Mouse (Mus musculus) heart, postnatal 36 days (tissue): Measurements from ENCODE around the gene Actg2. TPM values are rescaled to one million over a fixed set of nuclear protein-coding genes. Genes with fewer than 3 reads are reported as not detected.

Source experiments
- DNase-seq, 2 experiments: peaks; one replicate each; pipeline ENCODE4 v3.0.0; 2021 to 2022
- intact Hi-C: fragments of 180-260 bp; cut with DNase I; formaldehyde crosslinking; loops from one replicate; pipeline ENCODE4 v1.15.1; 2025
- total RNA-seq, 2 experiments: library from RNA; stranded (reverse); gene quantifications; 2 replicates each; pipeline ENCODE4 v1.2.3; 2021

Actg2 gene
- total RNA-seq, 2 experiments from 2014 or later = 1.5 to 2.4 TPM

DNA sequence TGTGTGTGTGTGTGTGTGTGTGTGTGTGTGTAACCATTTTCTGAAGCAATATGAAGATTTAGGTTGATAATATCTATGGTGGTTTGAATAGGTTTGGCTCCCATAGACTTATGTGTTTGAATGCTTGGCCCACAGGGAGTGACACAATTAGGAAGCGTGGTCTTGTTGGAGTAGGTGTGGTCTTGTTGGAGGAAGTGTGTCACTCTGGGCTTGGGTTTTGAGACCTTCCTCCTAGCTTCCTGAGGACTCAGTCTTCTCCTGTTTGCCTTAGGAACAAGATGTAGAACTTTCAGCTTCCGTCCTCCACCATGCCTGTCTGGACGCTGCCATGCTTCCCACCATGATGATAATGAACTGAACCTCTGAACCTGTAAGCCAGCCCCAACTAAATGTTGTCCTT is 17.4 kb downstream of the Actg2 start:
- intact Hi-C loops = no loop called here
- DNase-seq = no peak

DNA sequence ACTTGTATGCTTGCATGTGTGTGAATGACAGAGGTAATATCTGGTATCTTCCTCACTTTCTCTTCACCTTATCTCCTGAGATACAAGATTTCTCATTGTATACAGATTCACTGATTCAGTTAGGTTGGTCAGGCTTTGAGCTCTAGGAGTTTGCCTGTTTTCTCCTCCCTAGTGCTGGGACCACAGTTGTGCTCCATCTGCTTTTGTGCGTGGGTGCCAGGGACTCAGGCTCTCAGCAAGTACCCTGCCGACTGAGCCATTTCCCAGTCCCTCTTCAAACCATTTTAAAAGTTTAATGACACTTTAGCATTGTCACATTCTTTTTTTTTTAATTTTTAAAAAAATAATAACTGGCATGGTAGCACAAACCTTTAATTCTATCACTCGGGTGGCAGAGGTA is 20.9 kb downstream of the Actg2 start:
- intact Hi-C loops = no loop called here

DNA sequence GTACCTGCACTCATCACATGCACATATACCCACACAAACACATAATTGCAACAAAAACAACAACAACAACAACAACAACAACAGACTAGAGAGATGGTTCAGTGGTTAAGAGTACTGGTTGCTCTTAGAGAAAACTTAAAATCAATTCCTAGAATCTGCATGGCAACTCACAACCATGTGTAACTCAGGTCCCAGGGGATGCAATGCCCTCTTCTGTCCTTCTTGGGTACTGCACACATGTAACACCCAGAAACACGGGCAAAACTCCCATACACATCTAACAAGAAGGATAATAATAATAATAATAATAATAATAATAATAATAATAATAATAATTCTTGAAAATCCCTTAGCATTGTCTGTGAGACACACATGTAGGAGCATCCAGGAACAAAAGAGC is 23.6 kb downstream of the Actg2 start:
- intact Hi-C loops = loop anchor here (1.0 kb wide), 1 partner anchor 156 kb away; no protein-coding TSS in a partner anchor
- DNase-seq = peak; percentile 61 to 78

More for the DNA sequence above, 20.9 kb downstream of the Actg2 start:
- DNase-seq = no peak

DNA sequence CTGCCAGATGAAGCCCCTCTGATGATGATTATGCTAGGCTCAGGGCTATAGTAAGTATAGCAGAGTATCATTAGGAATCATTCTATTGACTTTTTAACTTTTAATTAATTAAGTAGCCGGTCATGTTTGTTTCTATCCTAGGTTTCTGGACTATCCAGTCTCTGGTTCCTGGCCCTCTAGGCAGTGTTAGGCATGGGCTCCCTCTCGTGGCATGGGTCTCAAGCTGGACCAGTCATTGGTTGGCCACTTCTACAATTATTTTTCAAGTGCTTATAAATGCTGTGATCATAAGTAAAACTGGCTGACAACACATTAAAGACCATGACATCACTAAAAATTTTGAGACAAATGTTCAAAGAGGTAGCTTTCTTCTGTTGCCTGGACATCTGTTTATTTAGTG is 25.9 kb downstream of the Actg2 start:
- intact Hi-C loops = no loop called here
- DNase-seq = no peak

DNA sequence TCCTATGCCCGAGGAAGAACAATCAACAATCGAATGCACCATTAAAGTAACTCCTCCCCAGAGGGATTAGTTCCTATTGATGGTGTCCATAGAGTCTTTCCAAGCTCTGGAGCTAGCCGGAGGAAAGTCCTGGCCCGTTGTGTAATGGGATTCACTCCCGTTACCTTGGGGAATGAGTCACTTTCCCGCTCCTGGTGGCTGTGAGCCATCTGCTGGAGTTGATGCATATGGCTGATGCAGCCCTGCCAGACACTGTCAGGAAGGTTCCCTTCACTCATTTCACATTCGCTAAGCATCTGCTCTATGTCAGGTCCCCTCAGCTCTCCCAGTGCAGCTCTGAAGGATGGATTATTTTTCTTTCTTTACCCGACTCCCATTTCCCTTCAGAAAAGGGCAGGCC is 26.6 kb downstream of the Actg2 start:
- intact Hi-C loops = loop anchor here (1.0 kb wide), 1 partner anchor 52 kb away; no protein-coding TSS in a partner anchor

DNA sequence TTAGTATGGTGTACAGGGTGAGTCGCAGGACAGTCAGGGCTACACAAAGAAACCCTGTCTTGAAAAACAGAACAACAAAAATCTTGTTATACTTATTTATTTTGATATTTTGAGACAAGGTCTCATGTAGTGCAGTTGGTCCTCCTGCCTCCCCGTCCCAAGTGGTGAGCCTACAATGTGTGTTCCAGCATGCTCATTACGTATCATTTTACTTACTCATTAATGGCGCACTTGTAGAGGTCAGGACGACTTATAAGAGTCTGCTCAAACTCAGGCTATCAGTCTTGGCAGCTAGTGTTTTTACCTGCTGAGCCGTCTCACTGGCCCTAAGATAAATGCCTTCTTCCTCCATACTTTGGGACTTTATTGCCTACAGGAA is 28.9 kb downstream of the Actg2 start:
- DNase-seq = no peak
- intact Hi-C loops = loop anchor here (2.0 kb wide), 1 partner anchor 66 kb away; no protein-coding TSS in a partner anchor

More for the DNA sequence above, 26.6 kb downstream of the Actg2 start:
- no peak for DNase-seq

DNA sequence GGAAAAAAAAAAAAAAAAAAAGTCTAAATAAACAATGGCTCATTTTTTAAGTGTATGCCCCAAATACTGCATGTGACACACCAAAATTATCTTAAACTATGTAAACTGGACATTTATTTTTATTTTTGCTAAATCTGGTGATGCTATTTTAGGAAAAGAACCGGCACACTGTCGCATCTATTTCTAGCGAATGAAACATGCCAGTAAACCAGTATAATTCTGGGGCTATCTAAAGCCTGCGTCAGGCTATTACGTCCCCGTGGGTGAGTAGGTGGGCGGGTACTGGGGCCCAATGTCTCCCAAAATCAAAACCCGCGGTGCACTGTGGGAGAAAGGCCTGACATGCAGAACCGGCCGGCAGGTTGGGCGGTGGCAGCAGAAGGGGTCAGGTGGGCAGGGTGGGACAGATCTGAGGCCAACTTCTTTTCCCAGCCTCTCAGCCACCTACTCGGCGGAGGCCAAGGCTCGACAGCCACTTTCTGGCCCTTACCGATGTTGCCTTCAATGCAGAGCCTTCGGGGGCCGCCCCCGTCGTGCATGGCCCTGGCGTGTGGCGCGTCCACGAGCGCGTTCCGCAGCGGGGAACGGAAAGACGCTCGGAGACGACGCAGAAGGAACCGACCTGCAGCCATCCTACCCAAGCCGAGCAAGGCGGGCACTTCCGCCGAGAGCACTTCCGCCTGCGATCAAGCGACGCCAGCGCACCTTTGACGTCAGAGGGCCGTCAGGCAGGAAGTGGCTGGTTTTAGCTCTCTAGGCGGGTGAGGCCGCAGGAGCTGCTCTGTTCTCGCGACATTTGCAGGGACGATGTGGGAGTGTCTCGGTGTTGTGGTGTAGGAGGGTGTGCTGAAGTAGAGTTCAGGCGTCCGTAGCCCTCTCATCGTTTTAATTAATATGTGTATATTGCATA is 29.6 kb downstream of the Actg2 start, which contains the start of gene Dguok:
Gene Dguok, minus strand, starts transcription at position 712 of the 910 bp plus-strand sequence.
- peak; percentile 95 for DNase-seq
- intact Hi-C loops = loop anchor here (2.0 kb wide), 1 partner anchor 66 kb away; no protein-coding TSS in a partner anchor

DNA sequence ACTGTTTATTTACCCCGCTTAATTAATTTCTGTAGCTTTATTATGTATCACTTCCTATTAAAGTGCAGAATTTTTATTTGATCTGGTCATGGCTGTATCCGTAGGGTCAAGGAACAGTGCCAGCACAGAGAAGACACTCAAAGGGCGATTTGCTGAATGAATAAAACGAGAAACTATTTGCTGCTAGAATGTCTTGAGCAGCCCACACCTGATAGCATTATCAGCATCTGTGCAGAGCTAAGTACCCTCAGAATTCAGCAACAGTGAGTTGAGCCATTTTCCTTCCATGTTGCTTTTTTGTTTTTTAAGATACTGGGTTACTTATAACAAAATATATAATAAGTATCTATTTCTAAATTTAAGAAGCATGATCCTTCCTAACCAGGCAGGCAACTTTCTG is 30.5 kb downstream of the Actg2 start:
- DNase-seq = no peak
- intact Hi-C loops = no loop called here

DNA sequence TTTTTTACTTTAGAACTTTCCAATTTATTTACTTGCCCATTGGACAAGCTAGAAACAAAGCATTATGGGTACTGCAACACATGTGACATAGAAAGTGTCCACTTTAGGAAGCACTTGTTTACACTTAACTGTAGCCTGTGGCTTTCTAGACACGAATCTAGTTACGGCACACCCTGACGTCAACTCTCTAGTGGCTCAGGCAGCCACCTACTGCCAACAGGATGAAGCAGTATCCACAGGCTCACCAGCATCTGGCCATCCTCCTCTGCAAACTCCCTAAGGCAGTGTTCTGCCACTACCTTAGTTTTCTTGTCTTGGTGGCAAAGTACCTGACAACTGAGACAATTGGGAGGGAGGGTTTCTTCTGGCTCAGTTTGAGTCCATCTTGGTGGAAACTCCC is 32.7 kb downstream of the Actg2 start:
- intact Hi-C loops = no loop called here
- no peak for DNase-seq

DNA sequence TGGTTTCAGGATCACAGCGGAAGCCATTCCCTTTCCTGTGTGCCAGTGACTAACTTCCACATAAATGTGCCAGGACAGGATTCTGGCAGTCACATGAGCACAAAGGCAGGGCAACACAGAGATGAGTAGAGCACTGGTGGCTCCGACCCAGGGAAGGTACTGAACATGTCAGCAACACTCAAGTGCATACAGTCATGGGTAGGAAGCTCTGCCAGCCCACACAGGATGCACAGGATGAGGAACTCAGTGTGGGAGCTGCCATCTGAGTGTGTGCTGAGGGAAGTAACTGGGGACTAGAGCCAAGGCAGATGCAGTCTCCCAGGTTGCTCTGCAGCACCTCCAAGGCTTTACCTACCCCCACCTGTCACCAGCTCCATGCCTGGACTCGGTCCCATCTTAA is 33.4 kb downstream of the Actg2 start:
- peak in 1 of 2 experiments; percentile 45 for DNase-seq

DNA sequence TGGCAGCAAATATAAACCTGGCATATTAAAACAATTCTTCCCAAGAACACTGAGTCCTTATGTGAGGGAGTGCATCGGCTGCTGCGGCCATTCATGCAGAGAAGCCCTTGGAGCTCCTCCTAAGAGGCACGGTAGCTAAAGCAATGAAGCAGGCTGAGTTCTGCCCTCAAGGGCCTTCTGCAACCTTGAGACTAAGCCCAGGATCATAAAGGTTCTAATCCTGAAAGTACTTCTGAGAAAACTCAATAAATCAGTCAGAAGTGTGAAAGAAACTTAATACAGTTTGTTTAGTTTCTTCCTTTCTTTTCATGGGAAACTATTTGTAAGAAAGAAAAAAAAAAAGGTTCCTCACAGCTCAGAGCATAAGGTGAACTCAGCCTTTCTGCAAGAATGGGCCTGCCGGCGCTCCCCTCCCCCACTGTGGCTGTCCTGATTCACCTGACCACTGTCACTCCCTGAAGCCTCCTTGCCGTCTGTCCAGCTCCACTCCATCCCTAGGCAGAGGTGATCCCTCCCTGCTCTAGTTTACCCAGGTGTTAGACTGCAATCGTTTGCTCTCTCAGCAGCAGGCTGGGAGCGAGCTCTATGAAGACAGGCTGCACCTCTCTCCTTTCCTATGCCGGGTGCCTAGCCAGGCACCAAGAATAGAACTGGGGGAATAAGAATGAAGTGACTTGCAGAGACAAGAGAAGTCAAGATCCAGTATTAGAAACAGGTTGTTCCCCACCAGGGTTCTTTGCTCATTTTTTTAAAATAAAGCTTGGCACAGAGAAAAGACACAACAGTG is 34.3 kb downstream of the Actg2 start:
- intact Hi-C loops = no loop called here
- DNase-seq = no peak

More for the DNA sequence above, 33.4 kb downstream of the Actg2 start:
- intact Hi-C loops = no loop called here

DNA sequence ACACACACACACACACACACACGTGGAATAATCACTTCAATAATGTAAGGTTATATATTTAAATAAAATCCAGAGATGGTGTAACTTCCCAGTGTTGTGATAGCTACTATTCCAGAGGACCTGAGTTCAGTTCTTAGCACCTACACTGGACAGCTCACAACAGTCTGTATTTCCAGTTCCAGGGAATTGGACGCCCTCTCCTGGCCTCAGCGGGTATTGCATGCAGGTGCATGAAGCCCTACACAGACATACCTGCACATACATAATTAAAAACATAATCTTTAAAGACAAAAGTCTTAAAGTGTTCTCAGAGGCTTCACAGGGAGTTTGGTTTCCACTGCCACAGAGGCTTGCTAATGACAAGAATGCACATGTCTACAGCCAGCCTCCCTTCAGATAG is 35.6 kb downstream of the Actg2 start:
- DNase-seq = no peak
- intact Hi-C loops = no loop called here

DNA sequence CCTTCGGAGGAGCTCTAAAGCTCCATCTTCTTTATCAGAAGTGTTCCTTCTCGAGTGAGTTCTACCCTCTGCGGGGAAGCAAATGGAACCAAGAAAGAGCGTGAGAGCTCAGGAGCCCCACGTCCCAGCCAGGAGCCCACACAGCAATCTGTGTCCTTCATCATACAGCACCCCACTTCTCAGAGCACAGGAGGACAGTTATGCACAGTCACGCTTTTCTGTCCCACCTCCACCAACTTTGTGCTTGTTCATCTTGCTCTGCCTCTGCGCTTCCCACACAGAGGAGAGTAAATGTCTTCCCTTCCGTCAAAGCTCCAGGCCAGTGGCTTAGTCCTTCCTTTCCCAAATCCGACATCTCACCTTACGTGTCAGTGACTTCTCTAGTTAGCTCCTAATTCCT is 37.0 kb downstream of the Actg2 start:
- intact Hi-C loops = no loop called here
- no peak for DNase-seq

DNA sequence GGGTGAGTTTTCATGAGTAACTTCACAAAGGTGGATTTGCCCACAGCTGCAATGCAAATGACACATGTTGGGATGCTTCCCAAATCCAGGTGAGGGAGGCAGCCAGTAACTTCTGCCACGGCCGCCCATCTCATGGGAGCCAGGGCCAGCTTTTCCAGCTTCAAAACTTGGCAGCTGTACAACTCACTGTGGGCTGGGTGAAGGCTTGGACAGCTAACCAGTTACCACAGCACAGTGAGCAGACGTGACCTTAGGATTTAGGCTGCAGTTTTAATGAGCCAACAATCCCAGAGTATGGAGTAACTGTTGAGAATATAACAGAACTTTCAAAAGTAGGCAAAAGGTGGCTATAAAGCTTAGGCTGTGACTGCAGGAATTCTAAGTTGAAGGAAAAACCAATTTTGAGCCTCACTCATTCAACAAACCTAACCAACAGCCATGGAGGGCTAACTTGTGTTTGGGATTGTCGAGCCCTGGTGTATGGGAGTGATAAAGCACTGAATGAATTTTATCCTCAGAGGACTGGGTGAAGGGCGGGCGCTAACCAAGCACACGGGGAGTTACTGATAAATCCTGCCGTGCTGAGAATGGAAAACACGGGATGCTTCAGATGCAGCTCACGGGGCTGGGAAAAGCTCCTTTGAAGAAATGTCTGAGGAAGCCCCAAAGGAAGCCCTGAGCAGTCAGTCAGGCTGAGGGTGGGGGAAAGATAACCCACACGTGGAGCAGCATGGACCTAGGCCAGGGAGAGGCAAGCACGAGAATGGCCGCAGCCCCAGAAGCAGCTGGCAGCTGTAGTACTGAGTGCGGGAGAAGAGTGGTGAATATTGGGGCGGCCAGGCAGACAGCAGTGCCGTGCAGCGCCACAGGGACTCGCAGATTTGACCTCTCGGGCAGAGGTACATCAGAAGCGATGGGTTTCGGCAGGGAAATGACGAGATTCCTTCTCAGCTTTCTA is 39.0 kb downstream of the Actg2 start:
- DNase-seq = no peak
- intact Hi-C loops = no loop called here

DNA sequence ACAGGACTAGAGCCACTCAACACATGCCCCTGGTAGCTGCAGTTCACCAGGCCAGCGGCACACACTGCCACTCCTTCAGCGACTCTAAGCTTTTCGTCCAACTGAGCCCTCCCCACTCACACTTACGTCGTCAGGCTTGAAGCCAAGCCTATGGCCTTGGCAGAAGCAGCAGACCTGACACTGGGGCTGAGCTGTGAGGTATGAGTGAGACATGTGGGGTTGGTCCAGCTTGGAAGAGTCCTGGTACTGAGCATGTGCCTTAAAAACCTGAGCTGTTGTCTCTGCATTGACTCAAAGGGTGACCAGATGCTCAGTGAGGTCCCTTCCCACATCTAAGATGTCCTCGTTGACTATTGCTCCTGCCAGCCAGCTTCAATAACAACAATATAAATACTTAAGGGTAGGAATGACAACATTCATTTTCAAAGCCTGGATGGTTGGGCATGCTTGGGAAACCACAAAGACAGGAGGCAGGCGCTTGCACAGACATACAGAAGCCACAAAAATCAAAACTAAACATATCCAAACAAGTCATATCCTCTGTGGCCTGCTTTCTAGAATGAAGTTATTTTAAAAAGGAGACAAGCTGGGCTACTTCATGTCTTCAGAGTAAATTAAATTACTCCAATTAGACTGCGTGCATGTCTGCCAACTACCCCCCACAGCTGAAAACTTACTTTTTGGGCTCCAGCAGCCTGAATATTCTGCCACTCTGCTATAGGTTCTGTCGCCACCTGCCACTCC is 39.9 kb downstream of the Actg2 start:
- intact Hi-C loops = no loop called here
- peak in 1 of 2 experiments; percentile 37 for DNase-seq

DNA sequence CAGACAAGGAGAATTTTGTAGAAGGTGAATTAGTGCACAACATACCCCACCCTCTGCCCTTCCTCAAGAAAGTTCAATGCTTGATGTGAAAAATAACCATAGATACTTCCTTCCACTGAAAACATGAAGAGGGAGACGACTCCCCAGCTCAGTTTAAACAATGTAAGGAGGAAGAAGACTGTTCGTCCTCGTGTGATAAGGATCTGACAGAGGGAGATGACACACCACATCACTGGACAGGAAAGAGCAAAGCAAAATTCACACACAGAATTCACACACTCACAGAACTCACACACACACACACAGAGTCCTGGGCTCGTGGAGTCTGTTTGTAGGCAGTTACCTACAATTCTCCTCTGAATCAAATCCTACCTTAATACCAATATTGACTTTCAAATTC is 45.4 kb downstream of the Actg2 start:
- intact Hi-C loops = no loop called here

DNA sequence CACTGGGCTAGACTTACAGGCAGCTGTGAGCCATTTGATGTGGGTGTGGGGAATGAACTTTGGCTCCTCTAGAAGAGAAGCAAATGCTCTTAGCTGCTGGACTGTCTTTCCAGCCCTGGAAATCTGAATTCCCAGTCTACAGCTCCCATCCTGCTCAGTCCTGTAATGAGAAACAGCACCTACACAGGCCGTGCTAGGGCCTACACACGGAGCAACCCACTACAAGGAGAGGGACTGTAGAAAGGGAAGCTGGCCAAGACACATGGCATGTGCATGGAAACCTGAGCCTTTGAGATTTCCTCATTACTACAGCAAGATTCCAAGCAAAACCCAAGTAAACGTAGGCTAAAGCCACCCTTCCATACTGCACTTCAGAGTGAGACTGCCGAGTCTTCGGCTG is 47.9 kb downstream of the Actg2 start:
- intact Hi-C loops = no loop called here
- no peak for DNase-seq

More for the DNA sequence above, 45.4 kb downstream of the Actg2 start:
- no peak for DNase-seq

DNA sequence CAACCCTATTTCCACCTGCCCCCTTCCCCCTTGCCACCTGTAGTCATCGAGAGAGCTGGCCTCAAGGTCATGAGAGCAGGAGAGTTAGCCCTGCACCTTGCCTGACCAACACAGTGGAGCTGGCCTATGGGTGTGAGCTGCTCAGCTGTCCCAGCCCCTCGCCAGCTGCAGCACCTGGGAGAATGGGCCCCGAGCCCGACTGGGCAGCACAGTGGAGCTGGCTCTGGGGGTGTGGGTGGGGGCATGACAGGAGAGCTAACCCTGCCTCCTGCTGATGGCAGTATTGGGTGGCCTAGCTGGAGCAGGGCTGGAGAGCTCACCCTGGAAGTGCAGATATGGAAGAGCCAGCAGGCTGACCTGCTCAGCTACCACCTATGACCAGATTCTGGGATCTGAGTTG is 48.8 kb downstream of the Actg2 start:
- DNase-seq = no peak
- intact Hi-C loops = no loop called here

DNA sequence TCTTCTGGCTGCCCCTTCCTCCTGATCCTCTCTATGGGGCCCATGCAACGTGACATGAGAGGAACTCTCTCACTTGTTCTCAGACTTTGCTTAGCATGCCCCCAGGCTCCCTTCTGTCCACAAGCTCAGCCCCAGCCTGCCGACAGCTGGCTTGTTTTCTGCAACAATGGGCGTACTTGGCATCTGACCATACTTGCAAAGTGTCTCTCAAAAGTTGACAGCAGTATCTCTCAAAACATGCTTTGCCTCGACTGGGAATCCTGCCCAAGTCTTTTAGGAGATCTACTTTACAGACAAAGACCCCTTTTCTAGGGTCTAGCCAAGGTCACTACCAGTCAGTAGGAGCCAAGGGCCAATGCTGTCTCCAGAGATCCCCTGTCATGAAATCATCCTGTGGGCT is 50.2 kb downstream of the Actg2 start:
- intact Hi-C loops = no loop called here
- DNase-seq = no peak

DNA sequence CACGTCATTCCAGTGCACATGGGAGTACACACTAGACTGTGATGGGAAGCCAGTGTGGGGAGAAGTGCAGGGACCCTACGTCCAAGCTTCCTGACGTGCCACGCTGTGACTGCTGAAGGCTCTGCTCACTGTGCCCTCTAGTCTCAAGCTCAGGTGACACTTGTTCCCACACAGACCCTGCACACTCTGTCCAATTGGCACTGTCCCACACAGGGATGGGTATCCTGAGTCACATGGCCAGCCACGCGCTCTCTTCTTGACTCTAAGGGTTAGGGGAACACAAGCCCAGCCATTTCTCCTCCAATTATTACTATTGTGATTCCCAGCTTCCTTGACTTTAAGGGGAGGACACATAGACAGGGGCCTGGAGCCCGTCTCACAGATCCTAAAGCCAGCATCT is 52.3 kb downstream of the Actg2 start:
- intact Hi-C loops = no loop called here
- DNase-seq = no peak
